Mouse (Mus musculus) layer of hippocampus, adult 8-10 months (tissue): ENCODE data around the gene Zc3h18. TPM values are rescaled to one million over a fixed set of nuclear protein-coding genes. Genes with fewer than 3 reads are reported as not detected.

Experiments
- DNase-seq, 2 experiments: peaks; one replicate each; pipeline ENCODE4 v3.0.0; 2022; ENCODE audit warnings: low spot score in 2 of 2
- total RNA-seq, 4 experiments: library from RNA; stranded (reverse); gene quantifications; 2 replicates each; pipeline ENCODE4 v1.2.4; 2022

Zc3h18 gene
- total RNA-seq, 4 experiments from 2014 or later, result 39.6 to 42.7 (median 40.9) TPM

DNA sequence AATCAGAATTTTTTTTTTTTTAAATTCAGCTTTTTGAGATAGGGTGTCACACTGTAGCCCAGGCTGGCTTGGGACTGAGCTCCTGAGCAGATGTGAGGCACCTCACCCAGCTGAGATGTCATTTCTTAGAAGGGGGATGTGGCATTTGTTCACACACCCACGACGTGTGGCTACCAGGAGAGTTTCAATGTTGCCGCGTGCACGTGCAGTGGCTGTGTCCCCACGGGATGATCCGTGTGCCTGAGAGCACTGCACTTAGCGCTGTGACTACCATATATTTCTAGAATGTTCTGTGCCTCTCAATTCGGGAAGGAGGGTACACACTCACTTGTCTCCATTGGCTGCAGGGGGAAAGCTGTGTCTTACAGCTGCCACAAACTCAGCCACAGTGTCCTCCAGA, 59.7 kb downstream of the Zc3h18 start:
- DNase-seq, result no peak

DNA sequence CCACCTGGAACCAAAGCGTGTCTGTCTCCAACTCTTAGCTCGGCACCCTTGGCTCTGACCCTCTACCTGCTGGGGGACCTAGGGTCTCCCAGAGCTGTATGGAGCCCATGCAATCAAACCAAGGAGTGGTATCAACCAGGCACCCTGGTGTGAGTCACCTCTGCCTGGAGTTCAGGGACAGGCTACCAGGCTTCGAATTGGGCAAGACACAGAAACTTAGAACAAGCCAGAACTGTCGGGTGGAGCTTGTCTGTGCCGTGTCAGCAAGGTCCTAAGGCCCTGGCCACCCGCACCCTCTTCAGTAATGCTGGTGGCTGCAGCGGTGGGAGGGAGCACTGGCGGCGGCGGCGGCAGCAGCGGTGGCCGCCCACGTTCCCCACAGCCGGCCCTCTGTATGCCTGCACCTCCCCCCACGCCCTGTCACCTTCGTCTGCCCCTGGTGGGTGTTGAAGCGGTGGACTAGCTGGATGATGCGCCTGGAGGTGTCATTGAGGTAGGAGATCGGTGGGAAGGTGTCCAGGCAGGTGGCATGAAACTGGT, 60.2 kb downstream of the Zc3h18 start:
- no peak for DNase-seq

DNA sequence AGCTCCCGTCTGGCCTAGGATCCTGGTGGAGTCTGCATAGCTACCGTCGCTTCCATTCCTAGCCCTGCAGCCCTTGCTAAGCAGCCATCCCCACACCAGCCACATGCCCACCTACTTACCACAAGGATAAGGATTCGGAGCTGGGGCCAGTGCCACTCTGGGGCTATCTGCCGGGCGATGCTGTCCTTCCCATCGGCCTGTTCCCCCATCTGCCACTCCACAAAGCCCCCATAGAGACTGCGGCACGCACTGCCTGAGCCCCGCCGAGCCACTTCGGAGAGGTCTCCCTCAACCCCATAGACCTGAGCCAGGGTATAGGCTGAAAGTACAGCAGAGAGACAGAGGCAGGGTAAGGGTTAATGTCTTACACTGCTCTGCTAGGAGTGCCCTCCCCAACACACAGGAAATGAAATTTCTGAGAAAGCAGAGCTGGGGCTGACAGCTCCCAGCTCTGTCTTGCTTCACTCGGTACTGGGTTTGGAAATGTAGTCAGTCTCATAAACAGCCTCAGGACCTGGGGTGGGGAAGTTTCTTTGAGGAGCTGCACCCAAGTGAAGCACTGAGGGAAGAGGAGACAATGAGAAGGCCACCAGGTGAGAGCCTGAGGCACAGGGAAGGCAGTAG, 61.4 kb downstream of the Zc3h18 start:
- no peak for DNase-seq

DNA sequence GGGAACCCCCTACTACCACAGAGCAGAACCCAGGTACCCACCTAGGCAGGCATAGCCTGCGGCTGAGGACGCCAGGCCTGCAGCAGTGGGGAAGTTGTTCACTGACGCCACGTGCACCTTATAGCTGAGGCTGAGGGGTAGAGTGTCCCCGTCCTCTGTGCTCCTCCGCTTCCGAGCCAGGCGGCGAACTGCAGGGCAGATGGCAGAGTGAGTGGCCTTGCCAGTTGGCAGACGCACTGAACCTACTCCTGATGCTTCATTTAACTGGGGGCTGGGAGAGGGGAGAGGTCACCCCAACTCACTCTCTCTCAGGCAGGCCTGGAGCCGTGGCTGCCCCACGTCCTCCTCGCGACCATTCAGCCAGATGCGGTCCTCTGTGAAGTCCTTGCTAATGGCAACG, 62.9 kb downstream of the Zc3h18 start:
- DNase-seq, result no peak

DNA sequence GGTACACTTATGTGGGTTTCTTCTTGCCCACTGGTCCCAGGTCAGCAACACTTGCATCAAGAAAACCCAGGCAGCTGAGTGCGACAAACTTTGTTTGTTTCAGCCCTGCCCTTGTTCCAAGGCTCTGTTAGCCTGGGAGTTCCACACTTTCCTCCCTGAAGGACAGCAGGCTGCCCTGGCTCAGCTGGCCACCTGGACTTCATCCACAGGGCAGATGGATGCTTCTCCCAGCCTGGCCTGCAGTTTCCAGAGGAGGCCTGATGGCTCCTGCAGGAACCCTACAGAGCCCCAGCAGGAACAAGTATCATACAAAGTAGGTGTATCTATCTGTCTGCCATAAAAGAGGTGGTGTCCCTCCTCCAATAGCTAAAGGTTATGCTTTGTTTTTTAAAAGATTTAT, 64.9 kb downstream of the Zc3h18 start:
- DNase-seq, result no peak

DNA sequence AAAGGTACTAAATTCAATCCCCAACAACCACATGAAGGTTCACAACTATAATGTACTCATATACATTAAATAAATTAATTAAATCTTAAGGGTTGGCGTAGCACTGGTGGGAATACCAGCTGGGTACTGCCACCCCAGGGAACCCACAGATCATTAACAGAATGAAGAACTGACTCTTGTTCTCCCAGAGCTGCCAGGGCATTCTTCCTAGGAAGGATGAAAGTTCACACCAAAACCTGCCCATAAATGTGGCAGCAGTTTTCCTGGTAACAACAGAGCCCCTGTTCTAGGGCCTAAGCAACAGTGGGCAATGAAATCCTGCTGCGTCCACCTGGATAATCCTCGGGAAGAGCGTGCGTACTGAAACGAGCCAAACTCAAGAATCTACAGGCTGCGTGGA, 65.9 kb downstream of the Zc3h18 start:
- no peak for DNase-seq

DNA sequence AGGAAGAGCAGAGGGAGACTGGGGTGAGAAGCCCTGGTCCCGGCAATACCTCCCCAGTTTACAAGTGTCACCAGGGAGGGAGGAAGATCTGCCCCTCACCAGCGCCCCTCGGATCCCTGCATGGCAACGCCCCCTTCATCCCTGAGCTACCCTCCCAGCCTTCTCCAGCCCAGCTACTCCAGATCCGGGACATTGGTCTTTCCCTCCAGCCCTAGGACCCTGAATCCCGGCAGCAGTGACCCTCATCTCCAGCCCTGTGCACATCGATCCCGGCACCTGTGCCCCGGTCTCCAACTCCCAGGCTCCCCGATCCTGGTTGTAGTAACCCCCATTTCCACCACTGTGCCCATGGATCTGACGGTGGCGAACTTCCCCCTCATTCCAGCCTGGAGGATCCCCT, 66.4 kb downstream of the Zc3h18 start:
- DNase-seq, result no peak

DNA sequence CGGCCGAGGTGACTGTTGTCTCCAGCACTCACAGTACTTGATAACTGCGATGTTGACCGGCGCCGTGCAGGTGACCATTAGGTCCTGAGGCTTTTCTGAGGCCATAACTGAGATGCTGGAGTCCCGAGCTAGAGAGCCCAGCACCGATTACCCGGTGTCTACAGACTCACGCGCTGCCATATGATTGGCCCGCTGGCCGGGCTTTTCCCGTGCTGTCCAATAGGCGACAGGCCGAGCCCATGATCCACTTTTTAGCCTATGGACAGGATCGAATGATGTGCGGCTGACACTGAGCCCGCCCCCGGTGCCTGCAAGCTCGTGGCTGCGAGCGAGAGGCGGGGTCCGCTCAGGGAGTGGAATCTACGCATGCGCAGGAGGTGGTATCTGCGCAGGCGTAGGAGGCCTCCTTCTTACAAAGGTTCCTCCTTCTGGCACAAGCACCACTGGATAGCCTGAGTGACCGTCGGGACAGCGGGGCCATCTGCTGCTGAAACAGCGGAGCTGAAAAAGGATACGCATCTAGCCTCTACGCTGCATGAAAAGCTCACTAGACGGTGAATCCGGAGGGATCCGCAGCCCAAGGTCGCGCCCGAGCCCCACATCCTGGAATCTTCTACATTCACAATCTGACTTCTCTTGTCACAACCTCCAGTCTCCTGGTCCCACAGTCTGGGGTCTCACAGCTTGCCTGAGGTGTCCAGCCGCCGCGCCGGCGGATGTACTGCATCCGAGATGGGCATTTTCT, 67.0 kb downstream of the Zc3h18 start, which contains the start of gene Mvd:
TSS of gene Mvd (minus strand) at position 161 of the 745 bp plus-strand sequence.
- DNase-seq, result peak; percentile 99 to 100

DNA sequence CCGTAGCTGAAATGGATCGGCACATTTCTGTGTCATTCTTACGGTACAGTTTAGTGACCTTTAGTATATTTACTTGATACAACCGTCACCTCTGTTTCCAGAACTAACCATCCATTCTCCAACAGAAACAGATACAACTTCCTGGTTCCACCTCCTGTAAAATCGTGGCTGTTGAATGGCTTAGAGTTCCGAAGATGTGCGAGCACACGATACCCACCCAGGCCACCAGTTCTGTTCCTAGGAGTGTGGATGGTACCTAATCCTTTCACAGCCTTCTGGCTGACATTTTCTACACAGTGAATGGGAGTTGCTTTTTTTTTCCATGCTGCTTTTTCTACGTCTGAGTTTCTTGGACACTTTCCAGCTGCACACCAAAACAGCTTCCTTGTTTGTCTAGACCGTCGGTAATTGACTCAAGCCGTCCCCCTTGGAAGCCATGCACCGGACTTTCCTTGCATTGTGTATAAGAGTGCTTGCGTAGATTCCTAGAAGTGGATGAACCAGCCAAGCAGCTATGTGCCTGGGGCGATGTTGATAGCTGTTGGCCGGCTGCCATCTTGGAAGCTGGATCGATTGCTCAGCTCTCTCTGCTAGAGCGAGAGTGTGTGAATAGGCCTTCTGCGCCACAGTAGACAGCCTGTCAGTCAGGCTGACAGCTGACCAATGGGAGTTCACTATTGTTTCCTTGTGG, 67.8 kb downstream of the Zc3h18 start:
- peak; percentile 88 to 89 for DNase-seq

DNA sequence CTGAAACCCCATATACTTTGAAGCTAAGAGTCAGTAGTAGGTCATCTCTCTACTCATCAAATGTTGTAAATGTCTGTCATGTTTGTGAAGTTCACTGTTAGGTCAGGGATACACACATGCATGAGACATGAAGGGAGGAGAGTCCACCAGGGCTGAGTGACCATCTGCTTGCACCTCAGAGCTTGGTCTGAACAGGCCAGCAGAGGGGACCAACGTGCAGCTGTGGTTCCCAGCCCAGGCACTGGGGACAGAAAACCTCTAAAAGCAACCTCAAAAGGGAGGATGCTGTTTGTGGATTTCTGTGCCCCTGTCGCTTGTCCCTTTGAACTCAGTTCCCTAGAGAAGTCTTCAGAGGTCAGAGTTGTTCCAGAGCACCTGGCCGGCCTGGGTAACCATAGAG, 68.8 kb downstream of the Zc3h18 start:
- no peak for DNase-seq

DNA sequence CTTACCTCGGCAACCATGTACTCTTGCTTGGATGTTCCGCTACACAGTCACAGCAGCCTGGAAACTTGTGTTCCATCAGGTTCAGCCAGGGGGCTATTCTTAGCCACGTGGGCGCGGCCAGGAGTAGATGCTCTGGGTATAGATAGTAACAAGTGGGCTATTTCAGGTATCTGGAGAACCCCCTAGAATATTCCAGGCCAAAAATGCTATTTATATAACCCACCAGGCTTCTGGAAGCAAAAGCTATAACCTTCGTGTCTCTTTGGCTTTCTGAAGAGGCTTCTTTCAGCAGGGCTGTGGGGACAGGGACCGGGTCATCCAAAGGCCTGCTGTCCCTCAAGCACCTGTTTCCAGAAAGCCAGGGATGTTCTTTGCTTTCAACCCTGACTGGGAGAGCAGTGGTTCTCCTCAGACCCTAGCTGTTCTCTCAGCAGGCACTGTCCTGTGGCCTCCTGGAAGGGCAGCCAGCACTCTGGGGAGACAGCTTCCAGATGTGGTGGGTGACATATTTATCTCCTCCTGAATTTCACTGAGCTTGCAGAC, 74.8 kb downstream of the Zc3h18 start:
- DNase-seq, result no peak

DNA sequence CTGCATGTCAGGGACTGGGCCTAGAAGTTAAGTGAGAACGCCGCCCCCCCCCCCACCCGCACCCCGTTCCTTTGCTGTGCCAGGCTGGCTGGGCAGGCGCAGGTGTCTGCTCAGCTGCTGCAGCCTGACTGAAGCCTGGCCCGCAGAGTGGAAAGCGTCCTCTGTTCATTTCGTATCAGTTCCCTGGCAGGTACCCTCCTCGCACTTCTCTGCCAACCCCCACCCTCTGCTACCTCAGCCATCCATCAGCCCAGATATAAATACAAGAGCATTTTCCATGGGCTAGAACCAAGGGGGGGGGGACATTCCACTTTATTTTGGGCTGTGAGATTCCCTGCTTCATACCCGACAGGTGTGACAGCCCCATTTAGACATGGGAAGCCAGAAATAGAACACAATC, 75.7 kb downstream of the Zc3h18 start:
- DNase-seq, result no peak

DNA sequence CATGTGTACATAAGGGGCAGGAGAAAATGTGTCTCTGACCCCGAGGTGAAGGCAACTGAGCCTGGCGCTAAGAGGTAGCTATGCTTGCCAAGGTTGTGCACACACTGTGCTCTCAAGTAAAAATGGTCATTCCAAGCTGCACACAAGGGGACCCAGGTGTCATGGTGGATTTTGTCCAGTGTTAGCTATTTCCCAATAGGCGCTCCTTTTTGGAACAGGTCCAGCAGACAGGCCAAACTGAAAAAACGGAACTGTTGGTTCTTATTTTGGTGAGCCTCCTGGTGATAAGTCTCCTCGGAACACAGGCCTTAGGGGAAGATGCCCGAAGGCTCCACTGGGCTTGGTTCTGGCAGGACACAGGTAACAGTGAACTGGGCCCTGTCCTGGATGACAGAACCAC, 78.0 kb downstream of the Zc3h18 start:
- DNase-seq, result no peak

DNA sequence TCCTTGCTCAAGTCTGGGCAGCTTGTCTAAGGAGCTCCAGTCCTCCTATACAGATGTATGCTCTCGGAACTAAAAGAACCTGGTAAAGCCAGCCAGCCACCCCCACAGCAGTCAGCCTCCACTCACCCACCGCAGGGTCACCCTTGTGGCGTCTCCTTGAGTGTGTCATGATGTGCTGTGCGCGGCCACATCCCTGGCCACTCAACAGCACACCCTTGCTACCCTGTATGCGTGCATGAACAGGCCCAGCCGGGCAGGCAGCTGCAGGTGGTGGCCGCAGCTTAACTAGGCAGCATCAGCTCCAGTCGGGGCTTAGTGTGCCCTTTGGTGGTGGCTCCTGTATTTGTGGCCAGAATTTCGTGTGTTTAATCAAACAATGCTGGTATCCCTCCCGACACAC, 80.8 kb downstream of the Zc3h18 start:
- no peak for DNase-seq

DNA sequence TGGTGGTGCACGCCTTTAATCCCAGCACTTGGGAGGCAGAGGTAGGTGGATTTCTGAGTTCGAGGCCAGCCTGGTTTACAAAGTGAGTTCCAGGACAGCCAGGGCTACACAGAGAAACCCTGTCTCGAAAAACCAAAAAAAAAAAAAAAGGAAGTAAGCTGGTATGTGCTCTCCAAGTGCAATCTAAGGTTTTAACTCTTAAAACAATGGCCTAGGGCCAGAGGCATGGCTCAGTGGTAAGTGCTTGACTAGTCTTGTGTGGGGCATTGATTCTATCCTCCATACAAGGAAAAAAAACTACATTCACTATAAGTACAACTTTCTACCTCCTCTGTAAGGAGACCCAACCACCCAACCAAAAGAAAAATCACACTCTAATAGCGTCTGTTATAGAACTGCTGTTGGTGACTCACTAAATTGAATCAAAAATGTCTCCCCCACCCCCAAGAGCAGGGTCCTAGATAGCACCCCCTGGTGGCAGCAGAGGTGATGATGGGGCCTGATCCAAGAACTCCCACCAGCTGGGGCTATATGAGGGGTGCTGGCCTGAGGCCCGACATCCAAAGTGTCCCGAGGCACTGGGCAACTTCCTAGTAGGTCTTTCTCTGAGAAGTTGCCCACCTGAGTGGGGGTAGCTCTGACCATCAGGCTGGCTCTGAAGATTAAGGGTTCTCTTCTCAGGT, 83.0 kb downstream of the Zc3h18 start:
- DNase-seq, result no peak

DNA sequence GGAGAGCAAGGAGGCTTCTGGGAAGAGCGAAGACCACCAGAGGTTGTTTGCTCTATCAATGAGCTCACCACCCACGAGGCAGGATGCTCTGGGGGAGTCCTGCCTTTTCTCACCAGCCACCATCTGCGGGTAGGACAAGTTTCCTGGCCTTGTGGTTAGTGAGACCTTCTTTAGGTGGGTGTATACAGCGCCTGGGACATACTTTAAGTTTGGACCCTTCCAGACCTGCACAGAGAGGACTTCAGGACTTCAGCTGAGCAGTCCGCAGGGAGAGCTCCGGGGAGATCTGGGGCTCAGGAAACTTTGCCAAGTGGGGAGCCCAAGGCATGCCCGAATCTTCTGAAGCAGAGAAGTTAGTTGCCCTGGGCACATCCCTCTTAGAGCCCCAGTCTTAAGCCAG, 83.6 kb downstream of the Zc3h18 start:
- no peak for DNase-seq

DNA sequence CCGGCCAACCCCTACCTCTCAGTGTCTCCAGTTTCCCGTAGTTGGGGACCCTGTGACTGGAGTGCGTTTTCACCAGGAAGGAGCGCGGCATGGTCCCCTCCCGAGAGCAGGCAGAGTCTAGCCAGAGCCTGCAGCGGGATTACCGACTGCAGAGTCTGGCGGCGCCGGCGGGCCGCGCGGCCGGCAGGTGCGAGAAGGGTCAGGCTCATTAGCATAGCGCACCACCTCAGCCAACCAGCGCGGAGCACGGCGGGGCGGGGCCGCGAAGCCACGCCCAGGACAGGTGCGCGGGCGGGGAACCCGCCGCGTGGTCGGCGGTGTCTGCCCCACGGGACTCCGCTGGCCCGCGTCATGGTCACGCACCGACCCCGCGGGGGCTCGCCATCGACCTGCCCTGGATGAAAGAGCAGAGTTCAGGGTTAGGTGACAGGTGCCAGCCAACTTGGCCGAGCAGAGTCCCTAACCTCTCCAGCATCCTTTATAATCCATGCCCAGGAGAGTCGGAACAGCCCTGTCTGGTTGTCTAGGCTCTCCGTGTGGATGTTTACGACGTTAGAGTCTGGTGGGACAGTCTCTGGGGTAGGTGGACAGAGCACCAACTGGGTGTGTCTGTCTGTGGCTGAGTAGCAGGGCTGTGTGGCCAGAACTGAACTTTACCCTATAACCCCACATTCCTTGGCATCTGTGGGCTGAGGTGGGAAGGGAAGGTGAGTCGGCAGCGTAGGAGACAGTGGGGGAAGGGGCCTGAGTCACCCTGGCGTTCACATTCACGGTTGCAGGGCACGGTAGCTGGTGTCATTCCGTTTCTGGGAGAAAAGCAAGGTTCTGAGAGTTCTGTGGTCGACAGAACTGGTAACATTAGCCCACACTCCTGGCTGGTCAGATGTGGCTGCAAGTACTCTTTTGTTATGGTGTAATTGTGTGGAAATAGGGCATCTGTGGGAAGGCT, 84.4 kb downstream of the Zc3h18 start, which contains the start of gene Snai3:
TSS of gene Snai3 (minus strand) at position 210 of the 949 bp plus-strand sequence.
- no peak for DNase-seq

DNA sequence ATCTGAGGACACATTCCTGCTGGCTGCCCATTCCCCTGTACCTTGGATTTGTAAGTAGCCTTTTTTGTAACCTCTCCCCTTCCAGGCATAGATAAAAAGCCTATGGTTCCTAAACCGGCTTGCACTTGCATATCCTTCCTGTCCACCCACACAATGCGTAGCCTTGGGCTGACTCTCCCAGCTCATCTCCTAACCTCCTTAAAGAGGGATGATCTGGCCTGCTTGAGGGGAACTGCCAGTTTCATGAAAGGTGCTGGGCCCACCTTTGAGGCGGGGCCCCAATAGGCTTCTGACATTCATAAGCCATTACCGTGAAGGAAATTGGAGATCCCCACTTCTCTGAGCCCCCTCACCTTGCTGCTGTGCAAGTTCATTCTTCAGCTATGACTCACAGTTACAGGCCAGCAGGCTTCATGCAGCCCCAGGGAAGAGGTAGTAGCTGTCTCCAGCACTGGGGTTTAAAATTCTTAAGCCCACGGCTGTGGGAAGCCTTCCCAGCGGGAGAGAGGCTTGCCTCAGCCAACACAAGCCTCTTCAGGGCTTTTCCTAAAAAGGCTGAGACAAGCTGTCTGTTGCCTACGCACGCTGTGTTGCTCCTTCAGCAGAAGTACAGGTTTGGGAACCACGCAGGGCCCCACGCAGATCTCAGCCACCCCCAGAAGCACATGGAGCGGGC, 85.2 kb downstream of the Zc3h18 start:
- peak; percentile 56 to 63 for DNase-seq

DNA sequence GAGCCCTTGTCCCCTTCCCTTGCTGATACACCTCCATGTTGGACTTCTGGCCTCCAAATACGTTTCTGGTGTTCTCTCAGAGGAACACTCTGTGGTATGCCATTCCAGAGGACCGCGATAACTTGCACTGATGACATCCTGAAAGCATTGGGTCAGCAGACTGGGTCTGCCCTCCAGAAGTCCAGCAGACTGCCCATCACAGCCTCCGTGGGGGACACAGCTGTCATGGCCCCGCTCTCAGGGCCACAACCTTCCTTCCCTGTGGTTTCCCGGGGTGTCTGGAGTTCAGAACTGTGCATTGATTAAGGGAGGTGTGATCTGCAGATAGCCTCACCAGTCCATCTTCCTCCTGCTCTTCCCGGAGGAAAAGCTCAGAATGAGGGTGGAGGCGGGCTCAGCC, 86.1 kb downstream of the Zc3h18 start:
- no peak for DNase-seq
